Mouse (Mus musculus) cerebellum, adult 18-20 months (tissue): ENCODE data around the gene Cstad.

Source experiments
- DNase-seq, 2 experiments: peaks; one replicate each; pipeline ENCODE4 v3.0.0; 2021

The Cstad gene

GRCm38 (mm10) chr2:30599621-30600020, 4.8 kb downstream of the Cstad start:
- no peak for DNase-seq

- no peak for DNase-seq
Measured at GRCm38 (mm10) chr2:30600291-30600690, 5.5 kb downstream of the Cstad start.

- DNase-seq, result no peak
Measured at GRCm38 (mm10) chr2:30600965-30601841, 6.4 kb downstream of the Cstad start.

GRCm38 (mm10) chr2:30602451-30602850, 7.6 kb downstream of the Cstad start:
- DNase-seq, result no peak

- no peak for DNase-seq
Measured at GRCm38 (mm10) chr2:30603731-30604130, 8.9 kb downstream of the Cstad start.

GRCm38 (mm10) chr2:30604880-30605761, 10.3 kb downstream of the Cstad start:
- DNase-seq, result no peak

- DNase-seq, result no peak
Measured at GRCm38 (mm10) chr2:30605762-30606051, 10.9 kb downstream of the Cstad start.

GRCm38 (mm10) chr2:30606621-30607052, 11.8 kb downstream of the Cstad start:
- DNase-seq, result no peak

GRCm38 (mm10) chr2:30607941-30608340, 13.1 kb downstream of the Cstad start:
- no peak for DNase-seq

GRCm38 (mm10) chr2:30608690-30609201, 13.9 kb downstream of the Cstad start:
- DNase-seq, result no peak

GRCm38 (mm10) chr2:30613574-30613973, 18.7 kb downstream of the Cstad start:
- DNase-seq, result peak; percentile 57

- no peak for DNase-seq
Measured at GRCm38 (mm10) chr2:30614151-30614923, 19.5 kb downstream of the Cstad start.

GRCm38 (mm10) chr2:30615869-30616268, 21.0 kb downstream of the Cstad start:
- DNase-seq, result no peak

- no peak for DNase-seq
Measured at GRCm38 (mm10) chr2:30616464-30616863, 21.6 kb downstream of the Cstad start.

GRCm38 (mm10) chr2:30618487-30619248, 23.8 kb downstream of the Cstad start:
- no peak for DNase-seq

- no peak for DNase-seq
Measured at GRCm38 (mm10) chr2:30623873-30624272, 29.0 kb downstream of the Cstad start.

- DNase-seq, result no peak
Measured at GRCm38 (mm10) chr2:30625296-30625826, 30.5 kb downstream of the Cstad start.

- no peak for DNase-seq
Measured at GRCm38 (mm10) chr2:30626058-30626675, 31.3 kb downstream of the Cstad start.

- no peak for DNase-seq
Measured at GRCm38 (mm10) chr2:30627338-30627737, 32.5 kb downstream of the Cstad start.

GRCm38 (mm10) chr2:30628374-30628773, 33.5 kb downstream of the Cstad start:
- DNase-seq, result no peak

- no peak for DNase-seq
Measured at GRCm38 (mm10) chr2:30629038-30629761, 34.4 kb downstream of the Cstad start.
